7 mouse cellular contexts compared by ENCODE assay signal in the genomic region with DNA sequence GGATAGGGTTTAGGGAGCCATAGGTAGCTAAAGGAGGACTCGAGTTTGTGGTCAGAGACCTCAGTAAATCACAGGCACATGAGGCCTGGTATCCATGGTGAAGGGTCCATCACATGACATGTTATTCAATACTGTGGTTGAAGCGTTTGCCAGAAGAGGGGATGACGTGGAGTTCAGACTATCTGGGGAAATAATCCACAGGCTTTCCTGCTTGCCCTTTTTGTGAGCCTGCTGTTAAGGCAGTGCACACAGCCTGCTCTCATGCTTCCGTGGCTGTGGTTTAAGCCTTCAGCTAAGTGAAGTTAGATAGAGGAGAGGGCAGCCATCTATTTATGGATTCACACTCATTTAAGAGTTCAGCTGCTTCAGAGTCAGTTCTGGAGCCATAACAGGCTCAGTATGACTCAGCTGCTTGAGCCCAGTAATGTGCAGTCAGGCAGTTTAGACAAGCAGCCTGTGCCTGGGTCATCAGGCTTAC.
A peak's percentile ranks its signal among the peaks of the same experiment; 100 is the strongest.
DNase-seq lines count a peak whose midpoint lies in the region; ATAC-seq and TF ChIP-seq lines count a peak whose summit lies in the region.

No protein-coding gene starts in this region.

- POLR2A ChIA-PET in Patski (lab: Charles Lee), result interaction anchor here (1.2 kb wide), 1 partner anchor 348 kb away, joined by 3 read pairs; no protein-coding TSS in a partner anchor

- WGBS in liver, postnatal 0 days (ENCODE audit: insufficient replicate concordance), result 36% methylated on average over 4 of the region's 4 CpGs
- WGBS in hindbrain, embryonic 10.5 days, result 83% methylated on average over 4 of the region's 4 CpGs
- 61% methylated on average over 4 of the region's 4 CpGs for WGBS in intestine, embryonic 16.5 days

- H3K36me3 ChIP-seq in liver, postnatal 0 days (replicated peaks; ENCODE audit: insufficient read depth, low read length), result no peaks in the 10 kb centered on the region
- peaks cover 76% of the 10 kb centered on the region for H3K36me3 ChIP-seq in hindbrain, embryonic 10.5 days
- no peaks in the 10 kb centered on the region for H3K36me3 ChIP-seq in intestine, embryonic 16.5 days (ENCODE audit: control insufficient read depth, insufficient read depth, low read length)

- no peak for TF ChIP-seq EP300 in liver, postnatal 0 days (IDR thresholded peaks at IDR 0.05; ENCODE audit: low read depth)

- peak; percentile 23 for DNase-seq in lung, postnatal 25 days (ENCODE audit: low spot score)
- DNase-seq in lung, postnatal 4 days, result no peak
- peak; percentile 75 for DNase-seq in Patski (ENCODE audit: low read depth, low spot score)
- DNase-seq in gastrocnemius, postnatal 25 days, result peak; percentile 43
- no peak for DNase-seq in liver, postnatal 0 days
- DNase-seq in hindbrain, embryonic 10.5 days (ENCODE audit: low spot score), result no peak

- no peaks in the 10 kb centered on the region for H3K9me3 ChIP-seq in liver, postnatal 0 days (ENCODE audit: low read length)
- H3K9me3 ChIP-seq in hindbrain, embryonic 10.5 days, result no peaks in the 10 kb centered on the region
- H3K9me3 ChIP-seq in intestine, embryonic 16.5 days (ENCODE audit: control insufficient read depth, low read length), result no peaks in the 10 kb centered on the region

- in situ Hi-C loops in Patski (cut with MboI; ENCODE audit: low pct_unique_long_range_greater_than_20kb), result no loop called here

- ATAC-seq in Patski, result peak; percentile 98
- peak; percentile 27; the same call in 1 of the 2 replicates for ATAC-seq in liver, postnatal 0 days
- no peak for ATAC-seq in intestine, embryonic 16.5 days

- H3K27ac ChIP-seq in liver, postnatal 0 days (ENCODE audit: low read depth), result no peak overlapping the region
- no peak overlapping the region for H3K27ac ChIP-seq in hindbrain, embryonic 10.5 days
- no peak overlapping the region for H3K27ac ChIP-seq in intestine, embryonic 16.5 days (ENCODE audit: low read length)

- TF ChIP-seq CTCF in Patski (IDR thresholded peaks at IDR 0.05), result no peak
- TF ChIP-seq CTCF in liver, postnatal 0 days (IDR thresholded peaks at IDR 0.05; ENCODE audit: low read depth), result no peak

- no peak overlapping the region for H3K4me2 ChIP-seq in liver, postnatal 0 days (ENCODE audit: low read depth, low read length)
- H3K4me2 ChIP-seq in intestine, embryonic 16.5 days (ENCODE audit: low read depth, low read length), result no peak overlapping the region

- no peaks in the 10 kb centered on the region for H3K27me3 ChIP-seq in Patski
- H3K27me3 ChIP-seq in liver, postnatal 0 days (ENCODE audit: insufficient read depth, low read length), result no peaks in the 10 kb centered on the region
- no peaks in the 10 kb centered on the region for H3K27me3 ChIP-seq in hindbrain, embryonic 10.5 days (ENCODE audit: insufficient read depth, poor library complexity, severe bottlenecking)
- H3K27me3 ChIP-seq in intestine, embryonic 16.5 days (replicated peaks; ENCODE audit: control insufficient read depth, insufficient read depth, low read length), result no peaks in the 10 kb centered on the region

- no peak overlapping the region for H3K4me3 ChIP-seq in liver, postnatal 0 days (ENCODE audit: low read depth, low read length)
- no peak overlapping the region for H3K4me3 ChIP-seq in hindbrain, embryonic 10.5 days
- no peak overlapping the region for H3K4me3 ChIP-seq in intestine, embryonic 16.5 days (ENCODE audit: low read length)

- CTCF ChIA-PET in Patski (lab: Charles Lee), result interaction anchor here (1.4 kb wide), 1 partner anchor 9 kb away, joined by 3 read pairs; no protein-coding TSS in a partner anchor

- no peaks in the 10 kb centered on the region for H3K4me1 ChIP-seq in liver, postnatal 0 days (ENCODE audit: insufficient read depth)
- no peaks in the 10 kb centered on the region for H3K4me1 ChIP-seq in hindbrain, embryonic 10.5 days (replicated peaks)
- no peaks in the 10 kb centered on the region for H3K4me1 ChIP-seq in intestine, embryonic 16.5 days (ENCODE audit: control insufficient read depth, insufficient read depth, low read length)

- H3K9ac ChIP-seq in liver, postnatal 0 days (replicated peaks), result no peak overlapping the region
- H3K9ac ChIP-seq in intestine, embryonic 16.5 days (ENCODE audit: low read depth, low read length), result no peak overlapping the region

Comparison
In these comparisons a context has a peak if more than half of its experiments do, and no peak if none do; other contexts are left out.
1. DNase-seq: peak in lung, postnatal 25 days (single experiment), Patski (single experiment) and gastrocnemius, postnatal 25 days (single experiment); none in lung, postnatal 4 days (0 of 2), liver, postnatal 0 days (single experiment) and hindbrain, embryonic 10.5 days (single experiment).